Mouse (Mus musculus): ENCODE data around the gene Hdac8.

DNA sequence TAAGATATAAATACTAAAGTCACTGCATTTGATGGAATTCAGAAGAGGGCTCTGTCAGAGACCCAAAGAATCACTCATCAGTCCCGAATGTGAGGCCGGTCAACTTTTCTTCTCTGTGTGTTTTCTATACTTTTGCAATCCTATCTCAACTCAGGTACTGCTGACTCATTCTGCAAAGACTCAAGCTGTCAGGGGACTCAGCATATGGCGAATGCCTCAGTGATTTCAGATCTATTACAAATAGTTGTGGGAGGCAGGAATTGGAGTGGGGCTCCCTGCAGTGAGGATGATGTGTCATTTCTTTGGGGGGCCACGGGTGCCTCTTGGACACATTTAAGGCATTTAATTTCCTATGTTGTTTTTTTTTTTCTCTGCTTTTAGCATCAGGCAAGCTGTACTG is 88.8 kb downstream of the Hdac8 start:
- TF ChIP-seq CTCF (IDR thresholded peaks at IDR 0.05; ENCODE audit: low read depth) (no peak), EP300 (optimal IDR thresholded peaks at IDR 0.05) (no peak)

All from stomach, postnatal 0 days (tissue).